Mouse (Mus musculus) forebrain, embryonic 13.5 days (tissue): Measurements from ENCODE around the gene Slc35f2. TPM values are rescaled to one million over a fixed set of nuclear protein-coding genes. Genes with fewer than 3 reads are reported as not detected.

Source experiments
- ATAC-seq: fragments of 200-750 bp; cut with Nextera tagmentation; 2 replicates; pipeline ENCODE4 v1.8.0; 2017
- H3K27ac ChIP-seq: fragments of 300-500 bp; sonication (generic); 2 replicates; pipeline ENCODE4 v1.5.1; 2015; ENCODE audit warnings: inconsistent platforms, mild to moderate bottlenecking, moderate library complexity
- H3K27me3 ChIP-seq: fragments of 300-500 bp; sonication (generic); 2 replicates; pipeline ENCODE4 v1.6.1; 2015; ENCODE audit warnings: mild to moderate bottlenecking, inconsistent platforms
- H3K36me3 ChIP-seq: fragments of 300-500 bp; sonication (generic); 2 replicates; pipeline ENCODE4 v1.6.1; 2015; ENCODE audit warnings: mild to moderate bottlenecking, inconsistent platforms; ENCODE audit not compliant: poor library complexity, severe bottlenecking
- H3K4me1 ChIP-seq: fragments of 300-500 bp; sonication (generic); 2 replicates; pipeline ENCODE4 v1.6.1; 2015; ENCODE audit warnings: inconsistent platforms
- H3K4me2 ChIP-seq: fragments of 300-500 bp; sonication (generic); 2 replicates; pipeline ENCODE4 v1.6.1; 2015; ENCODE audit warnings: inconsistent platforms, mild to moderate bottlenecking, moderate library complexity
- H3K4me3 ChIP-seq: fragments of 300-500 bp; sonication (generic); 2 replicates; pipeline ENCODE4 v1.5.1; 2015; ENCODE audit warnings: mild to moderate bottlenecking, inconsistent platforms
- H3K9ac ChIP-seq: fragments of 300-500 bp; sonication (generic); 2 replicates; pipeline ENCODE4 v1.6.1; 2015; ENCODE audit warnings: mild to moderate bottlenecking, inconsistent platforms
- H3K9me3 ChIP-seq: fragments of 300-500 bp; sonication (generic); replicated peaks from 2 replicates; pipeline ENCODE4 v1.6.1; 2016; ENCODE audit warnings: inconsistent platforms
- WGBS: fragments of 180-500 bp; shearing (Covaris S2); methylation state at CpG from one replicate; pipeline ENCODE4 v1.1.7; 2015; 5-methylcytosine and 5-hydroxymethylcytosine counted together
- polyA plus RNA-seq: library from polyadenylated mRNA; unstranded; fragments of >200 nt; fragmentation: Nextera tagmentation; extraction: Ambion mirVana; gene quantifications from 2 replicates; pipeline ENCODE4 v1.2.1, GENCODE M21; 2015

Gene Slc35f2
- polyA plus RNA-seq, 1 experiment from 2014 or later, result 5.4 TPM

- Histone ChIP-seq H3K4me3 (no peak overlapping the region), H3K36me3 (no peaks in the 10 kb centered on the region), H3K27me3 (no peaks in the 10 kb centered on the region), H3K9me3 (no peaks in the 10 kb centered on the region), H3K27ac (no peak overlapping the region), H3K4me2 (no peak overlapping the region), H3K9ac (no peak overlapping the region), H3K4me1 (no peaks in the 10 kb centered on the region)
- ATAC-seq, result no peak
- 77% methylated on average over 3 of the region's 3 CpGs for WGBS
Observed at GRCm38 (mm10) chr9:53835039-53835438, 63.7 kb downstream of the Slc35f2 start.

GRCm38 (mm10) chr9:53835976-53836375 is 64.6 kb downstream of the Slc35f2 start:
- no peak overlapping the region for H3K27ac ChIP-seq
- no peaks in the 10 kb centered on the region for H3K36me3 ChIP-seq
- H3K9ac ChIP-seq, result no peak overlapping the region
- H3K4me3 ChIP-seq, result no peak overlapping the region
- ATAC-seq, result no peak
- H3K27me3 ChIP-seq, result no peaks in the 10 kb centered on the region
- H3K4me2 ChIP-seq, result no peak overlapping the region
- 75% methylated on average over 4 of the region's 4 CpGs for WGBS
- no peaks in the 10 kb centered on the region for H3K4me1 ChIP-seq
- no peaks in the 10 kb centered on the region for H3K9me3 ChIP-seq

GRCm38 (mm10) chr9:53838816-53839215 is 67.5 kb downstream of the Slc35f2 start:
- WGBS, result 81% methylated on average over 8 of the region's 8 CpGs

GRCm38 (mm10) chr9:53848548-53848947 is 77.2 kb downstream of the Slc35f2 start:
- H3K4me1 ChIP-seq, result 0 out of 2 replicates have a peak, but pooled peaks cover 7% of the 10 kb centered on the region
- 70% methylated on average over 8 of the region's 8 CpGs for WGBS
- H3K9me3 ChIP-seq, result no peaks in the 10 kb centered on the region
- H3K27ac ChIP-seq, result peak overlapping the region; percentile 78
- H3K4me3 ChIP-seq, result no peak overlapping the region
- ATAC-seq, result peak; percentile 70; the same call in 1 of the 2 replicates
- no peak overlapping the region for H3K9ac ChIP-seq
- no peak overlapping the region for H3K4me2 ChIP-seq
- H3K27me3 ChIP-seq, result no peaks in the 10 kb centered on the region
- H3K36me3 ChIP-seq, result no peaks in the 10 kb centered on the region

More at GRCm38 (mm10) chr9:53838816-53839215, 67.5 kb downstream of the Slc35f2 start:
- no peak overlapping the region for H3K4me2 ChIP-seq
- H3K4me3 ChIP-seq, result no peak overlapping the region
- no peak overlapping the region for H3K27ac ChIP-seq
- H3K27me3 ChIP-seq, result no peaks in the 10 kb centered on the region
- H3K9ac ChIP-seq, result no peak overlapping the region
- ATAC-seq, result no peak
- H3K4me1 ChIP-seq, result no peaks in the 10 kb centered on the region
- H3K36me3 ChIP-seq, result no peaks in the 10 kb centered on the region
- no peaks in the 10 kb centered on the region for H3K9me3 ChIP-seq

GRCm38 (mm10) chr9:53849864-53850263 is 78.5 kb downstream of the Slc35f2 start, which contains the start of gene Sln:
Gene Sln, plus strand, starts transcription at chr9:53850164.
- Histone ChIP-seq H3K9ac (no peak within 1 kb of the TSS), H3K4me2 (no peak within 1 kb of the TSS), H3K36me3 (no peaks in the 10 kb centered on the region), H3K9me3 (no peaks in the 10 kb centered on the region), H3K4me3 (no peak within 1 kb of the TSS), H3K4me1 (0 out of 2 replicates have a peak, but pooled peaks cover 7% of the 10 kb centered on the region), H3K27me3 (no peaks in the 10 kb centered on the region), H3K27ac (peak within 1 kb of the TSS; percentile 78)
- 83% methylated on average over 4 of the region's 4 CpGs for WGBS
- no peak for ATAC-seq

- Histone ChIP-seq H3K4me1 (0 out of 2 replicates have a peak, but pooled peaks cover 7% of the 10 kb centered on the region), H3K9ac (no peak overlapping the region), H3K36me3 (no peaks in the 10 kb centered on the region), H3K4me2 (no peak overlapping the region), H3K27ac (no peak overlapping the region), H3K9me3 (no peaks in the 10 kb centered on the region), H3K27me3 (no peaks in the 10 kb centered on the region), H3K4me3 (no peak overlapping the region)
- no peak for ATAC-seq
- WGBS, result 89% methylated on average over 4 of the region's 4 CpGs
Observed at GRCm38 (mm10) chr9:53852158-53852557, 80.8 kb downstream of the Slc35f2 start.

GRCm38 (mm10) chr9:53853672-53854071 is 82.3 kb downstream of the Slc35f2 start:
- no peaks in the 10 kb centered on the region for H3K27me3 ChIP-seq
- H3K4me1 ChIP-seq, result no peaks in the 10 kb centered on the region
- no peak overlapping the region for H3K4me3 ChIP-seq
- no peaks in the 10 kb centered on the region for H3K9me3 ChIP-seq
- no peak overlapping the region for H3K9ac ChIP-seq
- 75% methylated on average over 1 of the region's 1 CpGs for WGBS
- H3K27ac ChIP-seq, result no peak overlapping the region
- ATAC-seq, result no peak
- no peaks in the 10 kb centered on the region for H3K36me3 ChIP-seq
- no peak overlapping the region for H3K4me2 ChIP-seq

- 89% methylated on average over 1 of the region's 1 CpGs for WGBS
- Histone ChIP-seq H3K9ac (no peak overlapping the region), H3K9me3 (no peaks in the 10 kb centered on the region), H3K27ac (no peak overlapping the region), H3K4me3 (no peak overlapping the region), H3K36me3 (no peaks in the 10 kb centered on the region), H3K4me2 (no peak overlapping the region), H3K27me3 (no peaks in the 10 kb centered on the region), H3K4me1 (no peaks in the 10 kb centered on the region)
- no peak for ATAC-seq
Observed at GRCm38 (mm10) chr9:53854525-53854924, 83.2 kb downstream of the Slc35f2 start.

- Histone ChIP-seq H3K4me1 (no peaks in the 10 kb centered on the region), H3K9ac (no peak overlapping the region), H3K4me2 (no peak overlapping the region), H3K9me3 (no peaks in the 10 kb centered on the region), H3K4me3 (no peak overlapping the region), H3K27me3 (no peaks in the 10 kb centered on the region), H3K36me3 (no peaks in the 10 kb centered on the region), H3K27ac (no peak overlapping the region)
- no peak for ATAC-seq
- 88% methylated on average over 5 of the region's 5 CpGs for WGBS
Observed at GRCm38 (mm10) chr9:53857864-53858263, 86.5 kb downstream of the Slc35f2 start.

Other genes with a start within 250 kb of the Slc35f2 start
- gene Atm, start 234.8 kb upstream of the Slc35f2 start, polyA plus RNA-seq, result 16.1 and 19.5 TPM in 2 replicates
- 13.6 and 16.7 TPM in 2 replicates for gene Npat, start 234.5 kb upstream of the Slc35f2 start, polyA plus RNA-seq
- 124 and 132 TPM in 2 replicates for gene Acat1, start 161.2 kb upstream of the Slc35f2 start, polyA plus RNA-seq
- gene Cul5, start 101.5 kb upstream of the Slc35f2 start, polyA plus RNA-seq, result 42.6 and 44.2 TPM in 2 replicates
- gene Rab39, start 65.3 kb upstream of the Slc35f2 start, polyA plus RNA-seq, result 3.1 and 4.2 TPM in 2 replicates
- 0.44 and 0.94 TPM in 2 replicates for gene Sln, start 78.6 kb downstream of the Slc35f2 start, polyA plus RNA-seq
- 12.1 and 14.2 TPM in 2 replicates for gene Elmod1, start 203.8 kb downstream of the Slc35f2 start, polyA plus RNA-seq